Mouse (Mus musculus) megakaryocyte progenitor cell, adult 5-6 weeks (primary cell): ENCODE measurements around the gene Cntnap1. TPM values are rescaled to one million over a fixed set of nuclear protein-coding genes. Genes with fewer than 3 reads are reported as not detected.
"Not testable (repeated sequence)": the region's sequence is repeated elsewhere in the genome, so short reads cannot be mapped to it uniquely, and the experiment has no call there.

Source experiments
- ATAC-seq: replicated peaks from 2 replicates; pipeline ENCODE4 v1.8.0; 2016; ENCODE audit warnings: mild to moderate bottlenecking, moderate TSS enrichment, inconsistent platforms; ENCODE audit not compliant: poor library complexity
- total RNA-seq, 2 experiments: library from RNA; stranded (forward) in 1 of 2; stranded (reverse) in 1 of 2; fragments of 157-497, 149-512 nt in 1 of 2; fragments of 200-1000 nt in 1 of 2; gene quantifications; 2 replicates each; pipeline versions ENCODE4 v1.2.3 to v1.2.4; 2015 to 2017

Cntnap1 gene
- total RNA-seq (2015) (0.51 and 0.77 TPM in 2 replicates), total RNA-seq (2017) (0.34 and 0.87 TPM in 2 replicates)

DNA sequence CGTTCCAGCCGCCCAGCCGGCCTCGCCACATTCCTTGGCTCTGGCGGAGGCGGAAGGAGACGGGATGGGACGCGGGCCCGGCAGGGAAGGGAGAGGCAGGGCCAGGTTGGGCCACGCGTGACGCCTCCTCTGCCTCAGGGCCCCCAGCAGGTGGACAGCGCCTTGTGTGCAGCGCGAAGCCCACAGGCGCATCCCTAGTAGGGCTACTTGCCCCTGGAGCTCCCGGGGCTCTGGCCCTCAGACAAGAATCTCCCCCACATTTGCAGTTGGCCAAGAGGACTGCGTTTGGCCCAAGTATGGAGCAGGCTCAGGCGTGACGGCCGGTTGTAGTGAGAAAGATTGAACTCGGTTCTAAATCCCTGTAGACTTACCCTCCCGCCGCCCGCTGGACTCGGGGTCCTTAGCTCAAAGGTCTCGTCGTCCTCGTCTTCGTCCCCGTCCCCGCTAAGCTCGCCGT is at the start of gene Cntnap1:
Gene Cntnap1, plus strand, starts transcription at position 170 of the 457 bp plus-strand sequence.
- no peak for ATAC-seq

DNA sequence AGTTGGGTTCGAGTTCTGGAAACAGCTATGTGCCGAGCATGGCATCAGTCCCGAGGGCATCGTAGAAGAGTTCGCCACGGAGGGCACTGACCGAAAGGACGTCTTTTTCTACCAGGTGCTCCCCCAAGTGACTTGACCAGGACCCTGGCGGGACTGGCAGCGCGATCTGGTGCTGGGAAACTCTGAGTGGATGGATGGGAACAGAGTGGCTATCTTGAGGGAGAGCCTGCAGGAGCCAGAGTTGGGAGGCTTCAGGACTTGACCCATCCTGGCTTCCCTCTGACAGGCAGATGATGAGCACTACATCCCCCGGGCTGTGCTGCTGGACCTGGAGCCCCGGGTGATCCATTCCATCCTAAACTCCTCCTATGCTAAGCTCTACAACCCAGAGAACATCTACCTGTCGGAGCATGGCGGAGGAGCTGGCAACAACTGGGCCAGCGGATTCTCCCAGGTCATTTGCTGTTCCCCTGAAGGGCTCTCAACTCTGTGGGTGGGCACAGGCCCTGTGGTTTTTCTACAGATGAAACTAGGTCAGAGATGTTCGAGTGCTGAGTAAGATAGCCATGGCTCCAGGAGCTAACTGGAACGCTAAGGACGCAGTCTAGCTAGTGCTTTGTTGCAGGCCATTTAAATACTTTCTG is 49.7 kb upstream of the Cntnap1 start:
- ATAC-seq: no peak

DNA sequence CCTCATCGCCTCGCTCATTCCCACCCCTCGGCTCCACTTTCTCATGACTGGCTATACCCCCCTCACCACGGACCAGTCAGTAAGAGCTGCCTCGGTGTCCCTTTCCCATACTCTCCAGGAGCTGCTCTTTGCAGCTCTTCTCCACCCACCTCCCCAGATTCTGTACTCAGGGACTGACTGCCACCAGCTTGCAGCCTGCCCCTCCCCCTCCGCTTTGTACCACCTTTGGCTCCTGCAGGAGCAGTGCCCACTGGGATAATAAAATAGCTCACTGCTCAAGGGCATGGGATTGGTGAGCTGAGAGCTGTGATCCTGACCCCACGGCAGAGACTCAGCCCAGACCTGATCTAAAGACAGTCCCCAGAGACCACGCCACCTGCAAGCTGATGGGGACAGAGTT is 45.8 kb upstream of the Cntnap1 start:
- not testable (repeated sequence) for ATAC-seq

DNA sequence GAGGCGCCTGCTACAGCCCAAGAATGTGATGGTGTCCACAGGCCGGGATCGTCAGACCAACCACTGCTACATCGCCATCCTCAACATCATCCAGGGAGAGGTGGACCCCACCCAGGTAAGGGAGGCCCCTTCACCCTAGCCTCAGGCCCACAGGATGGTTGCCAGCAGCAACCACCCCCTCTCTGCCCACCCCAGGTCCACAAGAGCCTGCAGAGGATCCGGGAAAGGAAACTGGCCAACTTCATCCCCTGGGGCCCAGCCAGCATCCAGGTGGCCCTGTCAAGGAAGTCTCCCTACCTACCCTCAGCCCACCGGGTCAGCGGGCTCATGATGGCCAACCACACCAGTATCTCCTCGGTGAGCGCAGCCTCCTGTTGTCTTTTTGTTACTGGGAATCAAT is 45.3 kb upstream of the Cntnap1 start:
- not testable (repeated sequence) for ATAC-seq

DNA sequence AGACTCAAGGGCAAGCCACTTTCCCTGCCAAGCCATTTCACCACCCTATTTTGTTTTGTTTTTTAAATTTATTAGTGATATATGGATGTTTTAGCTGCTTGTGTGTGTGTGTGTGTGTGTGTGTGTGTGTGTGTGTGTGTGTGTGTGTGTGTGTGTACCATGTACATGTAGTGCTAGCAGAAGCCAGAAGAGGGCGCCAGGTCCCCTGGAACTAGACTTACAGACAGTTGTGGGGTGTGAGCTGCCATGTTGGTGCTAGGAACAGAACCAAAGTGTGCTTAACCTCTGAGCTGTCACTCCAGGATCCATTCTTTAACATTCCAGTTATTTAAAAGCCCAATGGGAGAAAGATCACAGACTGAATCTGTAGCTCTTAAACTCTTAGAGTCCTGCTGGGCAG is 43.2 kb upstream of the Cntnap1 start:
- ATAC-seq: no peak

DNA sequence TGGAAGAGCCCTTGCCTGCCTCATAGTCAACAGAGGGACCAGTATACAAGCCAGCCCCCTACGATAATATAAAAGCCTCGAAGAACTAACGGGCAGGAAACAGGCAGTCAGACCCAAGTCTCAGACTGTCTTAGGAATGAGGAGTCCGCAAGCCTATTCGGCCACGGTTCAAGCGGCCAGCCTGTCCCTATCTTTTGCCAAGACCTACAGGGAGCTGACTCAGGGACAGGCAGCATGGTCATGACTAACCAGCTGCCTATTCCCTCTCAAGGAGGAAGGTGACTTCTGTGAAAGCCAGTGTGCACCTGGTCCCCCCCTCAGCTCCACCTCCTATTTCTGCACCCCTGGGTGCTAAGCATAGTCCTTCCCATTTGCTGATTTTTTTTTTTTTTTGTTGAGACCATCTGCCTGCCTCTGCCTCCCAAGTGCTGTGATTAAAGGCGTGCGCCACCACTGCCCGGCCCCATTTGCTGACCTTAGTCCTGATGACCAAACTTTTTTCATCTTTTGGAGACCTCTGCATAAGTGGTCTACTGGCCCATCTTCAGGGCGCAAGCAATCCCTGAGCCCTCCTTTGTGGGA is 41.2 kb upstream of the Cntnap1 start:
- ATAC-seq: no peak

DNA sequence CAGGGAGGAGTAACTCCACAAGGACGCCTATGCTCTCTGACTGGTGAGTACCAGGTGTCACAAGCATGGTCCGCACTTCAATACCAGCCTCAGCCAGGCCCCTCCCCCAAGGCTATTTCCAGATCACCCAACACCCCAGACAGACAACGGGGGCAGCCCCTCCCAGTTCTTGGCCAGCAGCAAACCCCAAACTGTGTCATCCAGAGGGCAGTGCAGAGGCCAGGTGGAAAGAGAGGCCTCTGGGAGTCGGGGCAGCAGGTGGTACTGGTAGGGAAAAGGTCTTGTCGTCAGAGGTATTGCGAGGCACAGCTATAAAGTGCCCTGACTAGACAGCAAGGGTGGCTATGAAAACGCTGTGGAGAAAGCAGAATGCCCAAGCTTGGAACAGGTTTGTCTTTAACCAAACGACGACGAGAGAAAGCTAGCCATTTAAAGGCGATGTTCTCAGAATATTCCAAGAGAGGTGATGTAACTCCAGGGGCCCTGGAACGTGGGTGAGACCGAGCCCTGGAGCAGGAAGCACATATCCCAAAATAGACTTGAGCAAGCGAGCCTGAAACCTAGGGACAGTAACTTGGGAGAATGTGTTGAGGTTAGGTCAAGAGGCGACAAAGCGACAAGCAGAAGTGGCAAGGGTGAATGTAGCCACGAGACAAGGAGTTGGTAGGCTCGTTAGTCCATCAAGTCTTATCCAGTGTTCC is 40.1 kb upstream of the Cntnap1 start:
- no peak for ATAC-seq

DNA sequence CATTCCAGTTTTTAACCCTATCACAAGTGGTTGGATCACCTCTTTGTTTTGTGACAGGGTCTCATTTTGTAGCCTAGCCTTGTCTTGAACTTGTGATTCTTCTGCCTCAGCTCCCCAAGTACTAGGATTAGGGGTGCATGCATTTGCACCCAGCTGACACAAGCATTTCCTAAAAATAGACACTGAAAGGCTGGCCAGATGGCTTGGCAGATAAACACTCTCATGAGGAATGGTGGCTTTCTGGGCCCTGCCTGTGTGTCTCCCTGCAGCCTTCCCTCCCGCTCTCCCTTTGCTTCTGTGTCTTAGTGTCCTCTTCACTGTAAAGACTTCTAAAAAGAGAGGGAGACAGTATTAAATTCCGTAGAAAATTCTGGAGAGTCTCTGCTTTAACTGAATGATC is 39.1 kb upstream of the Cntnap1 start:
- ATAC-seq: peak; percentile 60

DNA sequence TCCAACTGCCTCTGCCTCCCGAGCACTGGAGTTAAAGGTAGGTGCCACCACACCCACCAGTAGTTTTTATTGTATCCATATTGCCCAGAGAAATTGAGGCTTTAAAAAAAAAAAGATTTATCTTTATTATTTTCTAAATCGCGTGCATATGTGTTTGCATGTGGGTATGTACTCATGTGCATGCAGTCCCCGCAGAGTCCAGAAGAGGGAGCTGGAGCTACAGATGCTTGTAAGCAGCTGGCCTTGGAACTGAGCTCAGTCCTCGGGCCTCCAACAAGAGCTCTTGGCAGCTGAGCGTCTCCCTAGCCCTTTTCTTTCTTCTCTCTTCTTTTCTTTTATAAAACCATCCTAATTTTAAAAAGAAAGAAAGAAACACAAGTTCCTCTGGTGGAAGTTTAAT is 38.6 kb upstream of the Cntnap1 start:
- 0 out of 2 replicates have a peak, but pooled peaks have one; percentile 44 for ATAC-seq

DNA sequence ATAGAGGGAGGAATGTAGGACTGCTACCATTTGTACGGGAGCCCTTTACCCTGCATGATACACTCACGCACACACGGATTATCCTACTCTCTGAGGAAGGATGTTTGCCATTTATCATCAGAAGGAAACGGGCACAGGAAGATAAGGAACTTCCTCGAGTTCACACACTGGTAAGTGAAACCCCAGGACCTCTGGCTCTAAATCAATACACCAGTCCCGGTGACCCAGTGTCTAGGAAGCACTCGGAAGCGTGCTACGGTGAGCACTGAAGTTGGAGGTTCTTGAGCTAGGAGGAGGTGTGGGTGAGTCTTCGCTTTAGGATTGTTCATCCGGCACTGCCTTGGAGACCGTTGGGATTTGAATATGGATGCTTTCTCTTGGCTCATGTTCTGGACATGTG is 37.3 kb upstream of the Cntnap1 start:
- no peak for ATAC-seq

DNA sequence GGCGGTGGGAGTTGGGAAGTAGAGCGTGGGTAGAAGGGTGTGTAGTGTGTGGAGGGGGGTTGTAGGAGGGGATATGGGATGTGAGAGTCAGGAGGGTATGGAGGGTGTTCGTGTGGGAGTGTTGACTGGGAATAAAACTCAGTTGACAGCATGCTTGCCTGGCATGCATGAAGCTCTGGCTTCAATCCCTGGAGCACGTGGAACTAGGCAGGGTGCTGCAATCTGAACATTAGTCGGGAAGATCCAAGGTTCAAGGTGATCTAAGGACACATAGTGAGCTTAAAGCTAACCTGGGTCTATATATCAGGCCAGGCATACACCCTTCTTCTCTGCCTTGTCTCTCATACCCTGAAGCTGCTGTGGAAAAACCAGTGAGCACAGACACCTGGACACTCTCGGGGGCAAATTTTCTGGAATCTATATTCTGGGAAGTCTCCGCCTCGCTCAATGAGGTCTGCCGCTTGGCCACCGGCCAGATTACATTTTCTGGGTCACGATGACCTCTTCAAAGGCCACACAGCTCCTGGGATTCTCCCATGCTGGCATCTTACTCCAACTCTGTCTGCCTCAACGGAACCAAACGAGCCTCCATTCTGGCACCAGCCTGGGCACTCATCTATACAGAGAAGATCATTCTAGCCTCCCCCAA is 36.0 kb upstream of the Cntnap1 start:
- no peak for ATAC-seq

DNA sequence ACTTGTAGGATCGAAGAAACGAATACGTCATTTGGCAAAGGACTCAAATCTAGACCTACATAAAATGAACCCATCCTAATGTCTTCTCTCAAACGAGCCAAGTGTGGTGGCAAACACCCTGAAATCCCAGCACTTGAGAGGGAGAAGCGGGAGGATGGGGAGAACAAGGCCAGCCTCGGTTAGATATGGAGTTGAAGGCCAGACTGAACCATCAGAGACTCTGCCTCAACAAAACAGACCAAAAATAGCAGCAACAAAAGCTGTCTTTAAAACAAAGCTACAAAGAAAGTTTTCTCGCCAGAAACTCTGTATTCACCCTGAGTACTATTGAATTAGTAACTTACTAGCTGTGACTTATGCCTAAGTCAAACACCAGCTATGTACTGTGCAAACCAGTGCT is 33.3 kb upstream of the Cntnap1 start:
- no peak for ATAC-seq

DNA sequence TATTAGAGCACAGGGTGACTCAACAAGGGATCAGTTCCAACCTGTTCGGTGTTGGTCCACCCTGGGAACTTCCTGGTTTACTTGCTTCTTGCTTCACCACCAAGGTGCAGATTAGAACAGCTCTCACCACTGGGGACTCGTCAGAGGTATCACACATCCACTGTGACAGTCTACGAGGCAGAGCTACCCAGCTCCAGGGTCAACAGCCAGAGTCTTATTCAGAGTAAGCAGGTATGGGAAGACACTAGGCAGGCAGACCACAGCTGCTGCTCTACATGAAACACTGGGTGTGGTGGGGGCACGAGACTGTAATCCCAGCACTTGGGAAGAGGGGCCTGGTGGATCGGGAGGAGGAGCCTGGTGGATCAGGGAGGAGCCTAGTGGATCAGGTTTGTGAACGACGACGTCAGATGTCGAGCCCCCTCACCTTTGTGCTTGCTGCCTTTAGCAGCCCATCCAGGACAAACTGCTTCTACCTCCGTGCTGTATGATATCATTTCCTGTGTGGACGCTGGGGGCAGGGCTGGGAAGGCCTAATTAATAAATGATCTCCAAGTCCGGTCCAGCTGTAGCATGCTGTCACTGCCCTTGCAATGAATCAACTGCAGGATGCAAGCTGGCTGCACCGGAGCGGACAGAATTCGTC is 31.7 kb upstream of the Cntnap1 start:
- peak; percentile 14; the same call in 1 of the 2 replicates for ATAC-seq

DNA sequence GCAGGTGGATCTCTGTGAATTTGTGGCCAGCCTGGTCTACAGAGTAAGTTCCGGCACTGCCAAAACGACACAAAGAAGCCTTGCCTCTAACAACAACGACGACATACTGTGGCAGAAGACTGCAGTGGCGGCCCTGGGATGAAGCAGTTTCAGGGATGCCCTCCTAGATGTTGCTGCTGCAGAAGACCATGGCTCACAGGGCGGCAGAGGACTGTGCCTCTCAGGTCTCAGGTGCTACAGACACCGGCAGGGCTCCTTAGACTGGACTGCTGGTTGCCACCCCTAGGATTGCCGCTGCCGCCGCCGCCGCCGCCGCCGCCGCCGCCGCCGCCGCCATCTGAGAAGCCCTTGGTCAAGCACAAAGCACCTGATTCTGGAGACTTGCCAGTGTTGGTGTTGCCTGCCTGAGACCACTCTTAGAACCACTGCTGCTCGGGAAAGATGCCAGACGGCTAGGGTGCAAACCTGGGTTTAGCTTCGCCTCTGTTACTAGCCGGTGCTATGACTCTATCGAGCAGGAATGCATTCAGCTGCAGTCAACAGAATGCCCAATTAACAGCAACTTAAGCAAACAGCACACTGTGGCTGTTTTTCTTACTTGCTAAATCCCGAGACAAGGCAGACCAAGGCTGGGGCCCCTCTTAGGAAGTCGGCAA is 30.0 kb upstream of the Cntnap1 start:
- ATAC-seq: no peak

DNA sequence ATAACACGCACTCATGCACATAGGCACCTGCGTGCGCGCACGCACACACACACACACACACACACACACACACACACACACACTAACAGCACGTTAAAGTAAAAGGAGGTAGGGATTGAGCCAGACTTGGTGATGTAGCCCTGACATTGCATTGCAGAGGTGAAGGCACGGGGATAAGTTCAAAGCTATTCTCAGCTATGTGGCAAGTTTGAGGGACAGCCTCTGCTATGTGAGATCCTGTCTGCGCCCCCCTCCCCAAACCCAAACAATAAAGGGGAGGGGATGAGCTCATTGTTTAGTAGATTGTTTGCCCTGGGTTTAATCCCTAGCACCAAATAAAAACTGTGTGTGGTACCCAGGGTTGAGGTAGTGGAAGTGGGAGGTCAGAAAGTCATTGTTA is 29.2 kb upstream of the Cntnap1 start:
- ATAC-seq: no peak

DNA sequence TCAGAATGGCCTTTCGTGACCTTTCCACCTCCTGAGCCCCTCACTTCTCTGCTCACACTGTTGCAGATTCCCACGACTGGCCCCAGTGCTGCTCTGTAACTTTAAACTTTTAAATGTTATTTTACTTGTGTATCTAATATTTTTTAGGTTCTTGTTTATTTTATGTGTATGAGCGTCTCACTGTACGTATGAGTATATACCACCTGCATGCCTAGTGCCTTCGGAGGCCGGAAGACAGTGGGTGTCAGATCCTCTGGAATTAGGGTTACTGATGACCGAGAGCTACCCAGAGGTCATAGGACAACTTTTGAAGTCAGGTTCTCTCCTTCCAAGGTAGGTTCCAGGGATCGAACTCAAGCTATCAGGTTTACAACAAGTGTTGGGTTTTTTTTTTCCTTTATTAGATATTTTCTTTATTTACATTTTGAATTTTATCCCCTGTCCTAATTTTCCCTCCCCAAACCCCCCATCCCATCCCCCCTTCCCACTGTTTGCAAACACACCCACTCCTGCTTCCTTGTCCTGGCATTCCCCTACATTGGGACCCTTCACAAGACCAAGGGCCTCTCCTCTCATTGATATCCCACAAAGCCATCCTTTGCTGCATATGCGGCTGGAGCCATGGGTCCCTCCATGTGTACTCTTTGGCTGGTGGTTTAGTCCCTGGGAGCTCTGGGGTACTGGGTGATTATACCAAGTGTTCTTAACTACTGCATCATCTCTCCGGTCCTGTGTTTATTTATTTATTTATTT is 27.9 kb upstream of the Cntnap1 start:
- no peak for ATAC-seq

DNA sequence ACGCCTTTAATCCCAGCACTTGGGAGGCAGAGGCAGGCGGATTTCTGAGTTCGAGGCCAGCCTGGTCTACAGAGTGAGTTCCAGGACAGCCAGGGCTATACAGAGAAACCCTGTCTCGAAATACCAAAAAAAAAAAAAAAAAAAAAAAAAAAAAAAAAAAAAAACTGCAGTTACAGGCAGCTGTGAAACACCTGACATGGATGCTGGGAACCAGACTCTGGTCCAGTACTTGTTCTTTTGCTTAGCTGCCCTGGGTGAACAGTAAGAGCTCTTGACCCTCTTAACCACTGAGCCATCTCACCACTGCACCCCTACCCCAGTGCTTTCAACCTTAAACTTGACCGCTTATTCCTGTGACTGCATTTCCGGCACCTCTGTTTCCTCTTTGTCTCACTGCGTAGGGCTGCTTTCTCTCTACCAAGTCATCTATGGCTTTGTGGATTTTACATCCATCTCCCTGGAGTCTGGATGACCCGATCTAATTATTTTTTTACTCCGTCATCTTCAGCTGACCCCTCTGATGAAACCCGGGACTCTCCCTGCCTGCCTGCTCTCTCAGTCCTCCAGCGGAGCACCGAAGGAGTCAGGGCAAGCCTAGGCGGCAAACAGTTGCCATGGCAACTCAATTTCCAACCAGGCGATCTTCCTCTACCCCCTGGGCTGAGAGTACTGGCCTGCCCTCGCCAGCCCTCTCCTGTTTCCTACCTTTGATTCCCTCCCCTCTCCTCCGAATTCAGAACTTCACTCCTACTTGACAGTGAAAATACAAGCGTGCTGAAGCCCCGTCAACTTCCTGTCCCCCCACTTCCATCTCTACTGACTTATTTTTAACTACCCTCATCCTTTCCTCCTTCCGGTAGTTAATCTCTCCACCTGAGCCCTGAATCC is 26.7 kb upstream of the Cntnap1 start:
- peak; percentile 63 for ATAC-seq

DNA sequence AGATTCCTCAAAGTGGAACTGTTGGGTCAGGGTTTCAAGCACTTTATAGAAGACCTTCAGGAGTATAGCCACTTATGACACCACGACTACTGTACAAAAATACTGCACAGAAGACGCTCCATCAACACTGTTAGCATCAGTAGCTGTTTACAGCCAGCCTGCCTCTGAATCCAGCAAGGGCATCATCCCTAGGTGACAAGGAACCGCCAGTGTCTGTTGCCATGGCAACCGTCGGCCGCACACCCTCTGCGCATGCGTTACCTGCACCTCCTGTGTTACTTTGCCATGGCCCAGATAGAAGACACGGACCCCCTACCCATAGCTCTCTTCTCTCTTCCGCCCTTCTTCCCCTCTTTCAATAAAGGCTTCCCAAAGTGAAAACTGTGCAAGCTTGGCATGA is 23.9 kb upstream of the Cntnap1 start:
- ATAC-seq: no peak

DNA sequence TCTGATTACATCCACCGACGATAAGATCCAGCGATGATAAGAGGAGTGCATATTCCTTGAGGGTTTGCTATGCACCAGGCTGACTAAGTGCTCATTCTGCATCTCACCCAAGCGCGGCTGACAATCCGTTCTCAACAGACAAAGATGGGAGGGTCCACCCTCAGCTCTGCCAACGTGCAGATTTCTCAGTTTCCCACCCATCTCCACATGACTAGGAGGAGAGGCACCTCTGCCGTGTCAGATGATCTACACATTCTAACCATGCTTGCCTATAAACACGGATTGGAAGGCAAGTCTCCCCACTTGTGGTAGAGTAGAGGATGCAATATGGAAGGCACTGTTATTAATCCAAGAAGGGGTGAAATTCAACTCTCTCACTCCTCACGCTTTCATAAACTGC is 21.6 kb upstream of the Cntnap1 start:
- no peak for ATAC-seq
